Mouse (Mus musculus) right cerebral cortex, postnatal 10 days (tissue): ENCODE results near the gene Dalrd3.
"Not testable (repeated sequence)": the region's sequence is repeated elsewhere in the genome, so short reads cannot be mapped to it uniquely, and the experiment has no call there.

Experiments
- DNase-seq, 2 experiments: peaks; one replicate each; pipeline ENCODE4 v3.0.0; 2021; ENCODE audit warnings: low spot score in 2 of 2

Dalrd3 gene

DNA sequence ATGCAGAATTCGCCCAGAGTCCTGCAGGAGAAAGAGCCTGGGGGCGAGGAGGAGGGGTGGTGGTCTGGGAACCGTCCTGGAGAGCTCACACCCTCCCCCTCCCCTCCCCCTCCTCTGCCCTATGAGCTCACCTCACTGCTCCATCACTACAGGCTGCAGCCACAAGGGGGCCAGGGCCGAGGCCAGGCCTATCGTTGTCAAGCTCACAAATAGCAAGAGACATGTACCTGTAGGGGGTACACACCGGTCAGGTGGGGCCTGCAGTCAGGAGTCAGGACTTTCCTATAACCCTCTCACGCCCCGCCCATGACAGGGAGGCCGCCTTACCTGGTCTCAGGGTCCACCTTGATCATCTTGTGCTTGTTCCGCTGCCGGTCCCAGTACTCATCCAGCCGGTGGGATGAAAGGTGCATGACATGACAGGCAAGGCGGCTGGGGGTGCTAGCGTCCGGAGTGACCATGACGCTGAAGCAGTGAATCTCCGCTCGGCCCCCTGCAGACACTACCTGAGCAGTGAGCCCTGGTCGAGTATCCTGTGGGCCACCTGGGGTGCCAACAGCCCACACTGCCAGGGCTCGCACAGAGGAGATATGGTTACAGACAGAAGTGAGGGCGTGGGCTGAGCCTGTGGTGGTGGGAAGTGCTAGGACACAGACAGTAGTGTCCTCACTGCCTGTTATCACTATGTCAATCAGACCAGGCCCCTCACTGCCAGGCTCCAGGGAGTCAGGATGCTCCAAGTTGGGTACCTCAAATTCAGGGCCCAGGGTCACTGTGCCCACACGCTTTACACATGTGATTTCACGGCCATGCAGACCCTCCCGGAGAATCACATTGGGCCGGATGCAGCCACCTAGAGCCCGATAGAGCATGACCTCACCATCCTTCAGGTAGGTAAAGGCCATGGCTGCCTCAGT is 4.3 kb downstream of the Dalrd3 start:
- peak; percentile 60 to 65 for DNase-seq

DNA sequence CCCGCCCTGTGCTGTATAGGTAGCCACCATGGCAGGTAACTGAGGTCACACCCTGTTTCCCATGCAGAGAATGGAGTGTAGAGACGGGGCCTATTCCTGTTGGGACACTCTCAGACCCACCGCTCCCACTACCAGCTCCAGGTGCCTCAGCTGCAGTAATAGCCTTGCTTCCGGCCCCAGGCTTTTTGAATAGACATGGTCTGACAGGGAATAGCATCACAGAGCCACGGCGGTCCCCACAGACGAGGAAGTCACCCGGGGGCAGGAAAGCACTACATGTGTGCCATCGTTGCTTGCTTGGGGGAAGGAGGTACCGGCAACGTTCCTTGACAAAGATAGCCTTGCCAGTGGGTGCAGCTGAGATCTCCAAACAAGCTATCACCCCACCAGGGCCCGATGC is 5.2 kb downstream of the Dalrd3 start:
- DNase-seq = no peak

DNA sequence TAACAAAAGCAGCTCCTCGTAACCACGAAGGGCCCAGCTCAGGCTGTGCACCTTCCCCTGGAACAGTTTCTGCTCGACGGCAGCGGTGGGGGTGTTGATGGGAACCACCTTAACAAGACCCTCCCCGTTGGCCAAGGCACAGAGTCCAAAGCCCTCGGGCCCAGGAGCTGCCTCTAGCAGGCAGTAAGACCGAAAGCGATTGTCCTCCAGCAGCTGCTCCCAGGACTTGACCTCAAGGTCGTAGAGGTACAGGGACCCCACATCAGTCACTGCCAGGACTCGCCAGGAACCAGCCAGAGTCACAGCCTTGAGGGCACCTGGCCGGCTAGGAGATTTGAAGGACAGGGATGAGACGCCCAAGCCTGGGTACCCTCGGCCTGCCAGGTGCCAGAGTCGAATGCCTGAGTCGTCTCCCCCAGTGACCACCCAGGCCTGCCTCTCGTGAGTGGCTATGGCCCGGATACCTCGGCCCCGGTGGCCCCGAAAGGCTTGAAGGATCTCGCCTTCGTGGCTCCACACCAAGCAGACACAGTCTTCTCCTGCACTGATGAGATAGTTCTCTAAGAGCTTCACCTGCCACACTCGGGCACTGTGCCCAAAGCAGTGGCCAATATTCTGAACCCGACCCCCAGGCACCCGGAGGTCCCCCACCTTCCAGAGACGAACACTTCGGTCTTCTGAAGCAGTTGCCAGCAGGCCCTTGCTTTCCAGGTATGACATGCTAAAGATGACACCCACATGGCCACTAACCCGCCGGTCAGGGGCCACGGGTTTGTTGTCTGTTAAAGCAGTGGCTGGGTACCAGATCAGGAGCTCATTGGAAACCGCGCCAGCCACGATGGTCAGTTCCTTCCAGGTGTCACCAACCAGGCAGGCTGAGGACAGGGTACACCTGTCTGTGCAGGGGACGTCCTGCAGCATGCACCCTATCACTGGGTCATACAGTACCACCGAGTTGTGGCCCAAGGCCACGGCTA is 5.9 kb downstream of the Dalrd3 start:
- peak; percentile 46 to 61 for DNase-seq

- peak in 1 of 2 experiments; percentile 38 for DNase-seq
Observed at GRCm38 (mm10) chr9:108577025-108577424, 7.3 kb downstream of the Dalrd3 start.

DNA sequence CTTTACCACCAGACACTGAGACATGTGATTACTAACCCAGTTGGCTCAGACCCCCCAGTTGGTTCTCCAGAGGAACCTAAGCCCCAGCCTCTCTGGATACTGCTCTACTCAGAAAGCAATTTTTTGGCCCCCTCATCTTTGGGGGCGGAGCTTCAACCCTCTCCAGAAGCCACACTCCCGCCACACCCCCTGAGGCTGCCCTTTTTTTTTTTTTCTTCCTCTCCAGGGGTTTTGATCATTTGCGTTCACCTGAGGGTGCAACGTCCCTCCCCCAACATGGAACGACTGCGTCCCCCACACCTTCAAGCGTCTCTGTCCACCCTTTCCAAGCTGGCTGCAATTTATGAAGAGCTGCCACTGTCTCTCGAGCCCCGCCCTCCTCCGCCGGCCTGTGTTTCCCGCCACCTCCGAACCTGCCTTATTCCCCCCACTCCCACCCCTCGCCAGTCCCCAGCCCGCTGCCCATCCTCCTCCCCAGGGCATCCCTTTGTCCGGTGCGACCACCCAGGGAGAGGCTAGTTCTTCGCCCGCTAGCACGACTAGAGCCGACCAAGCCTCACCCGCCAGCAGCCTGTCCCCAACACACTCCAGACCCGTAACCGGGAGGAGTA is 8.4 kb downstream of the Dalrd3 start:
- DNase-seq = peak; percentile 71 to 78

DNA sequence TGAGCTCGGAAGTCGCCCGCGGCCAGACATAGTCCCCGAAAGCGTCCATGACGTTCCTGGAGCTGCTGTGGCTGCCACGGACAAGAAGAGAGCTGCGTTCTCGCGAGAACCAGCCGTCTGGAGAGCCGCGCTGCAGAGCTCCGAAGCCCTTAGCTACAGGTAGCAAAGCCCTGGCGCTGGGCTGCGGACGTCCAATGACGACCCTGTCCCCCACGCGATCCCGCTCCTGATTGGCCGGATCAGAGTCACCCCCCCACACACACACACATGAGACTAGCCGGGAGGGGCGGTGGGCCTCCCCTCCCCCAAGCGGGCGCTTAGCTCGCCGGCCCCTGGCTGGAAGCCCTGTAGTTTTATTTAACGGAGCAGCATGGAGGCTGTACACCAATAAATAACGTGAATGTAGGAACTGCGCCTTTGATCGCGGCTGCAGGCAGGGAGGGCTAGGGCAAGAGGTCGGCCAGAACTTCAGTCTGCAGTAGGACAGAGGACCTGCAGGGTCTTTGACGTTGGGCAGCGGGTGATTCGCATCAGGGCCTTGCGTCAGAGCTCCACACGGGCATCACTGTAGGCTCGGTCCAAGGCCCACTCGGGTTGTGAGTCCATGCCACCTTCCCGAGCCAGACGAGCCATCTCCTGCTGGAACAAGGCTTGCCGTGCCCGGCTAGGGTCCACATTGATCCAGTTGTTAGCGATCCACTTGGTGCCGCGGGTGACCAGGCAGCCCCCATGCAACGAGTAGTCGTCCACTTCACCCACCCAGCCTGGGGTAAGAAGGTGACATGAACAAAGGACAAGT is 9.1 kb downstream of the Dalrd3 start, which contains the start of gene Wdr6:
TSS of gene Wdr6 (minus strand) at position 195 of the 799 bp plus-strand sequence.
- DNase-seq = peak; percentile 98 to 99

GRCm38 (mm10) chr9:108579344-108579690 is 9.6 kb downstream of the Dalrd3 start:
- peak in 1 of 2 experiments; percentile 46 for DNase-seq

- peak; percentile 92 to 97 for DNase-seq
Observed at GRCm38 (mm10) chr9:108587571-108588180, 18.0 kb downstream of the Dalrd3 start.

GRCm38 (mm10) chr9:108589229-108589628 is 19.5 kb downstream of the Dalrd3 start:
- DNase-seq = peak; percentile 63 to 69

- no peak for DNase-seq
Observed at GRCm38 (mm10) chr9:108591462-108591861, 21.8 kb downstream of the Dalrd3 start.

DNA sequence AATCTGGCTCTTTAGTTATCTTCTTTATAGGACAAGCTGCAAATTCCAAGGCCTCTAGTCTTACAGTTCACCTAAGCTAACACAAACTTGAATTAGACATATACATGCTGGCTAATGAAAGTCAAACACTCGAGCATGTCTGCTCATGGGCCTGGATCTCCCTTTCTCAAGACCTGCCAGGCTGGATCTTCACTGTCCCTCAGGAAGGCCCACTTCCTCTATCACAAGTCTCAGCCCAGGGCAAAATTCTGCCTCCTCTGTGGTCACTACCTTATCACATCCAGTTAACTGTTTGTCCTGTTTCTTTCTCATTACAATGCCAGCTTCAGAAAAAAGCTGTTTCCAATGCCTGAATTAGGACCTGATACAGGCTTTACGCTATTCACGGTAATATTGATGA is 24.7 kb downstream of the Dalrd3 start:
- no peak for DNase-seq

DNA sequence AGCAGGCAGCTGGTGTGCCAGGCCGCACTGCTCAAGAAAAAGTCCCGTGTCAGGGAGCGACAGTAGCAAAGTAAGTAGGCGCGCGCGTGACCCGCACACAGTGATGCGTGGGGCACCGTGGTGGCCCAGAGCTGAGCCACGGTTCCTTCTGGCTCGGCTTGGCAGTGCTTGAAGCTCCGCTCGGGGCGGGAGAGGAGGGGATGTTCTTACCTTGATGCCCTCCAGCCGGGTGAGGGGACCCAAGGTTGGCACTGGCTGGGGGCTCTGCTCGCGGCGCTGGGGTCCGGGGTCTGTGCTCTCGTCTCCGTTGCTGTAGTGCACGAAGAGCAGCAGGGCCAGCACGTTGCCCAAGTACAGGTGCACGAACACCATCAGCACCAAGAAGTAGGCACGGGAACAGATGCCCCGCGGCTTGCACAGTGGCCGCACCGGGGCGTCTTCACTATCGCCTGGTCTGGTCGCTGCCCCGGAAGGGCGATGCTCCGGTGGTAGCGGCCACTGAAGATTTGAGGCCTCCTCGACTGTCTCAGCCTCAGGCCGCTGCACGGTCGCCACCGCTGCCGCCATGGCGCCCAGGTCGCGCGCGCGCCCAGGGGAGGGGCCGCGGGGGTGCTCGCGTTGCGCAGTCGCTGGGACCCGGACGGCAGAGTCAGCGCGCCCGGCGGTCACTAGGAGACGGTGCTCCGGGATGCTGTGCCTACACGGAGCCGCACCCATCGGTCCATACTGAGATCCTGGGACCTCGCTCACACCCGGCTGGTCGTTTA is 27.5 kb downstream of the Dalrd3 start, which contains the start of gene P4htm:
TSS of gene P4htm (minus strand) at position 670 of the 767 bp plus-strand sequence.
- peak; percentile 87 to 88 for DNase-seq

- no peak for DNase-seq
Observed at GRCm38 (mm10) chr9:108599021-108599566, 29.4 kb downstream of the Dalrd3 start.

DNA sequence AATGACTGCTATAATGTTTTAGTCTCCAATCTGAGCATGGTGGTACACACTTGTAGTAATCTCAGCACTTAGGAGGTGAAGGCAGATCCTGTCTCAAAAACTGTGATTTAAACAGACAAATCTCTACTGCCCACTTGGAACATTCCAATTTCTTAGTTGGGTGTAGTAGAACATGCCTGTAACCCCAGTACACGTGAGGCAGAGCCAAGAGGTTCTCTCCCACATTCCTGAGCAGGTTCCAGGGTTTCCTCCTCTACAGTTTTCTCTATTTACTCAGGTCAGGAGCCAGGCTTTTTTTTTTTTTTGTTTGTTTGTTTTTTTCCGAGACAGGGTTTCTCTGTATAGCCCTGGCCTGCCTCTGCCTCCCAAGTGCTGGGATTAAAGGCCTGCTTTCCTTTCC is 30.3 kb downstream of the Dalrd3 start:
- DNase-seq = no peak

GRCm38 (mm10) chr9:108601986-108602385 is 32.3 kb downstream of the Dalrd3 start:
- no peak for DNase-seq

DNA sequence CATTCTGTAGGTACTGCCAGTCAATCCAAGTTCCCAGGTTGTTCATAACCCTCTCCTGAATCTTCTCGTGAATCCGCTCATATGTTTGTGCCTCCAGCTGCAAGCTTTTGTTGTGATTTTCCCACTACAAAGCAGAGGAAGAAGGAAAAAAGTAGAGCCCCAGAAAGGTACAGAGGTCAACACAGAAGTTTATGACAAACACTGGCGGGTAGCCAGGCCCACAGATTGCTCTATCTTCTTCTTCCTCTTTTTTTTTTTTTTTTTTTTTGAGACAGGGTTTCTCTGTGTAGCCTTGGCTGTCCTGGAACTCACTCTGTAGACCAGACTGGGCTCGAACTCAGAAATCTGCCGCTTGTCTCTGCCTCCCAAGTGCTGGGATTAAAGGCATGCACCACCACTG is 38.2 kb downstream of the Dalrd3 start:
- not testable (repeated sequence) for DNase-seq

GRCm38 (mm10) chr9:108608889-108609288 is 39.2 kb downstream of the Dalrd3 start:
- DNase-seq = no peak

- DNase-seq = peak in 1 of 2 experiments; percentile 43
Observed at GRCm38 (mm10) chr9:108611488-108611887, 41.8 kb downstream of the Dalrd3 start.

DNA sequence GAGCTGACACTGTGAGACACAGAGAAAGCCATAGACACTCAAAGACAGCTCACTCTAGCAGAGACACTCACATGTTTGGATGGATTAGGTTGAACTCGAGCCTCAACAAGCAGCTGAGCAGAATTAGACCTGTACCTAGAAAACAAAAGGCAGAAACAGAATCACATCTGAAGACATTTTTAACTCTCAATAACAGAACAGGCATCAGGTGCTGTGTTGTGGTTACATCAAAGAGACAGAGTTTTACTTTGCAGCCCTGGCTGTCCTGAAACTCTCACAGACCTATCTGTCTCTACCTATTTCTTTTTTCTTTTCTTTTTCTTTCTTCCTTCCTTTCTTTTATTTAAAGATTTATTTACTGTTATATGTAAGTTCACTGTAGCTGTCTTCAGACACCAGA is 47.6 kb downstream of the Dalrd3 start:
- no peak for DNase-seq
